Mouse (Mus musculus): ENCODE data around the gene Klf13. TPM values are rescaled to one million over a fixed set of nuclear protein-coding genes. Genes with fewer than 3 reads are reported as not detected.

Gene Klf13
- total RNA-seq (2021), result 10 to 100 TPM; 52.5 to 58.4 TPM
- long read RNA-seq, experiment 1, full-length matches to known transcripts, result 10 of 12 reads
- long read RNA-seq, experiment 1, partial matches to known transcripts, result 2 of 12 reads
- long read RNA-seq, experiment 1, other reads (novel, unspliced or antisense), result 0 of 12 reads
- long read RNA-seq, experiment 2, full-length matches to known transcripts, result 52 of 62 reads
- long read RNA-seq, experiment 2, partial matches to known transcripts, result 6 of 62 reads
- long read RNA-seq, experiment 2, other reads (novel, unspliced or antisense), result 4 of 62 reads

GRCm38 (mm10) chr7:63938914-63939396 lies at the start of gene Klf13:
TSS of gene Klf13 (minus strand) at chr7:63938915.
- peak; percentile 93 to 95 for DNase-seq (ENCODE audit: low spot score in 2 of 2)

GRCm38 (mm10) chr7:63988391-63988790 lies 49.7 kb upstream of the Klf13 start:
- DNase-seq (ENCODE audit: low spot score in 2 of 2), result no peak

- no peak for DNase-seq (ENCODE audit: low spot score in 2 of 2)
Measured at GRCm38 (mm10) chr7:63986407-63987182, 47.9 kb upstream of the Klf13 start.

- no peak for DNase-seq (ENCODE audit: low spot score in 2 of 2)
Measured at GRCm38 (mm10) chr7:63985696-63986406, 47.1 kb upstream of the Klf13 start.

- no peak for DNase-seq (ENCODE audit: low spot score in 2 of 2)
Measured at GRCm38 (mm10) chr7:63985266-63985665, 46.6 kb upstream of the Klf13 start.

GRCm38 (mm10) chr7:63984329-63984728 lies 45.6 kb upstream of the Klf13 start:
- DNase-seq (ENCODE audit: low spot score in 2 of 2), result no peak

- no peak for DNase-seq (ENCODE audit: low spot score in 2 of 2)
Measured at GRCm38 (mm10) chr7:63977631-63978030, 38.9 kb upstream of the Klf13 start.

GRCm38 (mm10) chr7:63970986-63971385 lies 32.3 kb upstream of the Klf13 start:
- no peak for DNase-seq (ENCODE audit: low spot score in 2 of 2)

GRCm38 (mm10) chr7:63969941-63970340 lies 31.2 kb upstream of the Klf13 start:
- no peak for DNase-seq (ENCODE audit: low spot score in 2 of 2)

GRCm38 (mm10) chr7:63965635-63966418 lies 27.1 kb upstream of the Klf13 start:
- no peak for DNase-seq (ENCODE audit: low spot score in 2 of 2)

GRCm38 (mm10) chr7:63965135-63965534 lies 26.4 kb upstream of the Klf13 start:
- DNase-seq (ENCODE audit: low spot score in 2 of 2), result no peak

GRCm38 (mm10) chr7:63964121-63964520 lies 25.4 kb upstream of the Klf13 start:
- no peak for DNase-seq (ENCODE audit: low spot score in 2 of 2)

- DNase-seq (ENCODE audit: low spot score in 2 of 2), result no peak
Measured at GRCm38 (mm10) chr7:63963632-63964031, 24.9 kb upstream of the Klf13 start.

GRCm38 (mm10) chr7:63957872-63958640 lies 19.3 kb upstream of the Klf13 start:
- DNase-seq (ENCODE audit: low spot score in 2 of 2), result no peak

- DNase-seq (ENCODE audit: low spot score in 2 of 2), result no peak
Measured at GRCm38 (mm10) chr7:63956981-63957713, 18.4 kb upstream of the Klf13 start.

- no peak for DNase-seq (ENCODE audit: low spot score in 2 of 2)
Measured at GRCm38 (mm10) chr7:63956138-63956823, 17.6 kb upstream of the Klf13 start.

GRCm38 (mm10) chr7:63955440-63955839 lies 16.7 kb upstream of the Klf13 start:
- DNase-seq (ENCODE audit: low spot score in 2 of 2), result no peak

- no peak for DNase-seq (ENCODE audit: low spot score in 2 of 2)
Measured at GRCm38 (mm10) chr7:63952077-63952898, 13.6 kb upstream of the Klf13 start.

Data from adrenal gland, adult 18-20 months (tissue).